Mouse (Mus musculus): ENCODE data around the gene Acvr1c. TPM values are rescaled to one million over a fixed set of nuclear protein-coding genes. Genes with fewer than 3 reads are reported as not detected.

Acvr1c gene
- polyA plus RNA-seq, 1 experiment from 2014 or later: 1.6 TPM

DNA sequence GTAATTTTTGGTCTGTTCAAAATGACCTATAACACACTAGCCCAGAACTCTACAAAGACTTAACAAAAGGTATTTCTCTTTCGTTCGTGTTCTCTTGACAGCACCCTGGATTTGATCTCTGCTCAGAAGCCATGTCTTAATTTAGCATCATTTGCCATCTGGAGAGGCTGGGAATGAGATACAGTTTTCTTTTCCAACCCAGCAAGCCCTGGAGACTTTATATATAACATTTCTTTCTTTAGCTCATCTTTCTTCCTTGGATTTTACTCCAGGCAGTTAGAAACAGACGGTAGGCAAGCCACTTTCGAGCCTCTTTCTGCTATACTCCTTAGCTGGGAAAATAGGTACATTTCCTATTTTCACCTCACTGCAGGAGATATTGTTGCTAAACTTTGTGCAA is 117.1 kb downstream of the Acvr1c start:
- 79% methylated on average over 4 of the region's 4 CpGs for WGBS (ENCODE audit: insufficient replicate concordance)
- Histone ChIP-seq H3K9ac (ENCODE audit: low read depth, low read length) (no peak overlapping the region), H3K27me3 (ENCODE audit: control insufficient read depth, insufficient read depth, low read length) (no peaks in the 10 kb centered on the region), H3K27ac (ENCODE audit: low read depth, low read length) (no peak overlapping the region), H3K36me3 (ENCODE audit: control insufficient read depth, insufficient read depth, low read length) (no peaks in the 10 kb centered on the region), H3K4me2 (no peak overlapping the region), H3K4me1 (ENCODE audit: control insufficient read depth, insufficient read depth, low read length) (no peaks in the 10 kb centered on the region), H3K4me3 (ENCODE audit: low read depth, low read length) (no peak overlapping the region), H3K9me3 (replicated peaks; ENCODE audit: control insufficient read depth, low read length) (no peaks in the 10 kb centered on the region)
- ATAC-seq (replicated peaks; ENCODE audit: insufficient number of reproducible peaks, low FRiP score, low TSS enrichment): no peak

DNA sequence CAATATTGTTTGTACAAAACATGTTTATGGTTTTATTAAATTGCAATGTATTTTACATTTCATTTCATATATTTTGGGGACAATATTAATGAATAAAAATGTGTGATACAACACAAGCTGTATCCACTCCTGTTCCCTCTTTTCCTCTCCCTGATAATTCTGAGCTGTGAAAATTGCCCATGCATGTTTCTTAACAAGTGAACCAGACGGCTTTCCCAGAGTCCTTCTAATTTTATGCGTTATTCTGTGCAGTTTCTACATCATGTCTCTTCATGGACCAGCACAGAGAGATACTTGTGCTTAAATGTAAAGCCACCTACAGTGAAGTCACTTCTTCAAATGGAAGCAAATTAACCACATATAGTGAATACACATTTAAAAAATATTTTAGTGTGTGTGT is 120.2 kb downstream of the Acvr1c start:
- Histone ChIP-seq H3K27ac (ENCODE audit: low read depth, low read length) (no peak overlapping the region), H3K36me3 (ENCODE audit: control insufficient read depth, insufficient read depth, low read length) (no peaks in the 10 kb centered on the region), H3K9me3 (replicated peaks; ENCODE audit: control insufficient read depth, low read length) (no peaks in the 10 kb centered on the region), H3K4me3 (ENCODE audit: low read depth, low read length) (no peak overlapping the region), H3K4me2 (no peak overlapping the region), H3K27me3 (ENCODE audit: control insufficient read depth, insufficient read depth, low read length) (no peaks in the 10 kb centered on the region), H3K9ac (ENCODE audit: low read depth, low read length) (no peak overlapping the region), H3K4me1 (ENCODE audit: control insufficient read depth, insufficient read depth, low read length) (no peaks in the 10 kb centered on the region)
- no peak for ATAC-seq (replicated peaks; ENCODE audit: insufficient number of reproducible peaks, low FRiP score, low TSS enrichment)
- WGBS (ENCODE audit: insufficient replicate concordance): 70% methylated on average over 2 of the region's 2 CpGs

Other genes starting within 250 kb of the Acvr1c start
- 0.20 TPM in 1 of 2 replicates, not detected in the other for gene Cytip, start 162.4 kb downstream of the Acvr1c start, polyA plus RNA-seq (2014; fragmentation: Nextera tagmentation; extraction: Ambion mirVana)
- not detected in 2 replicates for gene Gm17409, start 112.2 kb upstream of the Acvr1c start, polyA plus RNA-seq (2014; fragmentation: Nextera tagmentation; extraction: Ambion mirVana)
- 11.8 and 12.9 TPM in 2 replicates for gene Acvr1, start 209.3 kb upstream of the Acvr1c start, polyA plus RNA-seq (2014; fragmentation: Nextera tagmentation; extraction: Ambion mirVana)
- 8.4 and 8.6 TPM in 2 replicates for gene Upp2, start 209.4 kb upstream of the Acvr1c start, polyA plus RNA-seq (2014; fragmentation: Nextera tagmentation; extraction: Ambion mirVana)

All from heart, embryonic 11.5 days (tissue).